Mouse (Mus musculus): ENCODE results near the gene Stom. TPM values are rescaled to one million over a fixed set of nuclear protein-coding genes. Genes with fewer than 3 reads are reported as not detected.
A peak's percentile ranks its signal among the peaks of the same experiment; 100 is the strongest.

Stom gene
- total and polyA plus RNA-seq, 2 experiments from 2014 or later = 48.4 to 79.0 TPM

DNA sequence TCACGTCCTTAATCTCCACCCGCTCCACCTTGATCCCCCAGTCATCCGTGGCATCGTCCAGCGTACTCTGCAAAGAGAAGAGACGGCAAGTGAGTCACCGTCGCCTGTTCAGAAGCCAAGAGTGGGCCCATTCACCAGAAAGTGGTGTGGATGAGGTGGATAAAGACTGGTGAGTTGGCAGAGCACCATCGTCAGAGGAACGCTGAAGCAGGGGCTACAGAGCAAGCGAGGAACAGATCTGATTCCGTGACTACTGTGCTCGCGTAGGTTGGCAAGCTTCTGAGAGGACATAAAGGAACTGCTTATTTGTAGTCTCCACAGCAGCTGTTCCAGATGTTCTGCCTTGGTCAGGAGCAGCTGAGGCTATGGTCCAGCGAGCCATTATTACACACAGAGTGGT, 16.4 kb downstream of the Stom start:
- peaks cover 51% of the 10 kb centered on the region for H3K36me3 ChIP-seq (replicated peaks; ENCODE audit: control insufficient read depth, insufficient read depth, low read length)
- H3K9ac ChIP-seq (replicated peaks; ENCODE audit: low read depth, low read length) = no peak overlapping the region
- no peak for ATAC-seq (ENCODE audit: insufficient read depth, low read depth)
- no peak for DNase-seq (ENCODE audit: low spot score)
- H3K27me3 ChIP-seq (ENCODE audit: control insufficient read depth, insufficient read depth, low read length) = no peaks in the 10 kb centered on the region
- 94% methylated on average over 15 of the region's 15 CpGs for WGBS
- H3K4me3 ChIP-seq (ENCODE audit: low read depth, low read length) = no peak overlapping the region
- no peak overlapping the region for H3K27ac ChIP-seq (ENCODE audit: low read depth)
- no peak for TF ChIP-seq EP300 (IDR thresholded peaks at IDR 0.05; ENCODE audit: low read depth)
- no peak for TF ChIP-seq CTCF (IDR thresholded peaks at IDR 0.05; ENCODE audit: low read depth)
- H3K4me1 ChIP-seq (ENCODE audit: control insufficient read depth, insufficient read depth) = peaks cover 48% of the 10 kb centered on the region
- H3K9me3 ChIP-seq (replicated peaks; ENCODE audit: control insufficient read depth, low read length) = no peaks in the 10 kb centered on the region
- H3K4me2 ChIP-seq (ENCODE audit: low read depth, low read length) = no peak overlapping the region

DNA sequence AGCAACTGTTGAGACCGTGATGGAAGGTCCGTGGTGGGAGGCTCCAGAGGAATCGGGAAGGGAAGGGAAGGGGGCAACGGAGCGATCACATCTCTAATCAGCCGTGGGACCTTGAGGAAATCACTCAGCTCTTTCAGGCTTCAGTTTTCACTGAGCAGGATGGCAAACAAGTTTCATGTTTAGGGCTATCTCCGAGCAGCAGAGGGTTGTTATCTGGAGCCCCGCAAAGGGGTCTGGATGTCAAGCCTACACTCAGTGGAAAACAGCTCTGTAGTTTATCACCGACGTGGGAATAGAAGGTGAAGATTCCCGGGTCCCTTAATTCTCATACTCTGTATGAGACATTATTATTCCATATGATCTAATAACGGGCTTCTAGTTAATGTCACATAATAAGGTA, 18.4 kb downstream of the Stom start:
- H3K27ac ChIP-seq (ENCODE audit: low read depth) = no peak overlapping the region
- H3K27me3 ChIP-seq (ENCODE audit: control insufficient read depth, insufficient read depth, low read length) = no peaks in the 10 kb centered on the region
- H3K4me2 ChIP-seq (ENCODE audit: low read depth, low read length) = no peak overlapping the region
- WGBS = 54% methylated on average over 12 of the region's 12 CpGs
- no peak overlapping the region for H3K4me3 ChIP-seq (ENCODE audit: low read depth, low read length)
- no peaks in the 10 kb centered on the region for H3K9me3 ChIP-seq (replicated peaks; ENCODE audit: control insufficient read depth, low read length)
- ATAC-seq (ENCODE audit: insufficient read depth, low read depth) = no peak
- H3K4me1 ChIP-seq (ENCODE audit: control insufficient read depth, insufficient read depth) = peaks cover 38% of the 10 kb centered on the region
- peaks cover 68% of the 10 kb centered on the region for H3K36me3 ChIP-seq (replicated peaks; ENCODE audit: control insufficient read depth, insufficient read depth, low read length)
- no peak for TF ChIP-seq CTCF (IDR thresholded peaks at IDR 0.05; ENCODE audit: low read depth)
- no peak for TF ChIP-seq EP300 (IDR thresholded peaks at IDR 0.05; ENCODE audit: low read depth)
- no peak for DNase-seq (ENCODE audit: low spot score)
- no peak overlapping the region for H3K9ac ChIP-seq (replicated peaks; ENCODE audit: low read depth, low read length)

DNA sequence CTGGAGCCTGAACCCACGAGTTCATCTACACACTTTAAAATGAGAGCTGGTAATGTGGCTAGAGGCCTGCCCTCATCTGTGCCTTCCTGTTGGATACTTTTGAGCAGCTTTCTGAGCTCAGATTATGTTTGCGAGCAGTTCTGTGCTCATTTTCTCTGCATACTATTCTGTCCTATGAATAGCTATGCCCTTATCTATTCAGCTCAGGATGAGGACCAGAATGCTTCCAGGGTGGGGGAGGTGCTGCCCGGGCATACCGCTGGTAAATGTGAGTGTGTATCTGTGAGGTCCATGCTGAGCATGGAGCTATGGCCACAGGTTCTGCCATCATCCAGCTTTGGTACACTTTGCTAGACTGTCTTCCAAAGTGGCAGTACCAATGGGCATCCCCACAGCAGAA, 19.2 kb downstream of the Stom start:
- Histone ChIP-seq H3K4me1 (ENCODE audit: control insufficient read depth, insufficient read depth) (peaks cover 33% of the 10 kb centered on the region), H3K4me3 (ENCODE audit: low read depth, low read length) (no peak overlapping the region), H3K27ac (ENCODE audit: low read depth) (peak overlapping the region; percentile 11; the same call in 1 of the 2 replicates), H3K9ac (replicated peaks; ENCODE audit: low read depth, low read length) (no peak overlapping the region), H3K9me3 (replicated peaks; ENCODE audit: control insufficient read depth, low read length) (no peaks in the 10 kb centered on the region), H3K27me3 (ENCODE audit: control insufficient read depth, insufficient read depth, low read length) (no peaks in the 10 kb centered on the region), H3K4me2 (ENCODE audit: low read depth, low read length) (peak overlapping the region; percentile 16; the same call in 1 of the 2 replicates), H3K36me3 (replicated peaks; ENCODE audit: control insufficient read depth, insufficient read depth, low read length) (peaks cover 68% of the 10 kb centered on the region)
- DNase-seq (ENCODE audit: low spot score) (no peak), ATAC-seq (ENCODE audit: insufficient read depth, low read depth) (peak; percentile 61; the same call in 1 of the 2 replicates)
- TF ChIP-seq EP300 (IDR thresholded peaks at IDR 0.05; ENCODE audit: low read depth) = no peak
- no peak for TF ChIP-seq CTCF (IDR thresholded peaks at IDR 0.05; ENCODE audit: low read depth)
- 9% methylated on average over 4 of the region's 4 CpGs for WGBS

DNA sequence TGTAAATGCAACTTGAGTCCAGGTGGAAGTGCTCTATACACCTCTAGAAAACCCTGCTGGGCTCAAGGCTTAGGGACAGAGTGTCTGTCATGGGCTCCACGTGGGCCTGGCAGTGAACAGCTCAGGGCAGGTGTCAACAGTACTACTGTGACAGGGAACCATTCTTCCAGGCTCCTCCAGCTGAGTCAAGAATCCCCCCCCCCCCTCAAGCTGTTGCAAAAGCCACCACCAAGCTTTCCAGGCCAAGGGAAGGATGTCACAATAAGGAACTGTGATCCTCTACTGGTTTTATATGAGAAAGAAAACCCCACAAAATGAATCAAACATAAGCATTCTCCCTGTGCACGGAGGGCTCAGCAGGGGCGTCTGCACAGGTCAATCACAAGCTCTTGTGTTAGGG, 22.5 kb downstream of the Stom start:
- Histone ChIP-seq H3K27ac (ENCODE audit: low read depth) (no peak overlapping the region), H3K9me3 (replicated peaks; ENCODE audit: control insufficient read depth, low read length) (no peaks in the 10 kb centered on the region), H3K9ac (replicated peaks; ENCODE audit: low read depth, low read length) (no peak overlapping the region), H3K4me3 (ENCODE audit: low read depth, low read length) (no peak overlapping the region), H3K4me1 (ENCODE audit: control insufficient read depth, insufficient read depth) (peaks cover 16% of the 10 kb centered on the region; the same call in 1 of the 2 replicates), H3K27me3 (ENCODE audit: control insufficient read depth, insufficient read depth, low read length) (no peaks in the 10 kb centered on the region), H3K36me3 (replicated peaks; ENCODE audit: control insufficient read depth, insufficient read depth, low read length) (peaks cover 50% of the 10 kb centered on the region), H3K4me2 (ENCODE audit: low read depth, low read length) (no peak overlapping the region)
- TF ChIP-seq CTCF (IDR thresholded peaks at IDR 0.05; ENCODE audit: low read depth) = no peak
- DNase-seq (ENCODE audit: low spot score) = no peak
- ATAC-seq (ENCODE audit: insufficient read depth, low read depth) = no peak
- WGBS = 66% methylated on average over 3 of the region's 3 CpGs

DNA sequence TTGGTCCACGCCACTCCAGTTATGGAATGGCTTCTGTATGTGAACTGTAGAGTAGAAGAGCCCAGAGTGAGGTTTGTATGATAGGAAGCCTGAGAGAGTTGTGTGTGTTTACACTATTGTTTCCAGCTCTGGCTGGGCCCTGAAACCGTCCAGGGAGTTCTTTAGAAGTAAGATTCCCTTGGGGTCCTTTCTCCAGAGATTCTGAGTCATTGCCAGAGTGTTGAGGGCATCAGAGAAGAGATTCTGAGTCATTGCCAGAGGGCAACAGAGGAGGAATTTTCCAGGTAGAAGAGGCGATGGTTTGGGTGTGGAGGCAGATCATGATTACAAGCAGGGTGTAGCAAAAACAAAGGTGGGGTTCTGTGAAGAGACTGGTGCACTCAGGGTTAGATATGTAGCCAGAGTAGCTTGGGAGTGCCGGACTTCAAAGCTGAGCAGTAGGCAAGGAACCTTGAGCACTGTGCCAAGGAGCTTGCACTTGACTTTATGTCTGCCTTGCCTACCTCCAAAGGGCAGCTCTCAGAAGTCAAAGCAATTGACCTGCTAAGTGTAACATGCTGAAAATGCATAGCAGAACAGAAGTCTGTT, 26.8 kb downstream of the Stom start:
- H3K4me2 ChIP-seq (ENCODE audit: low read depth, low read length) = no peak overlapping the region
- ATAC-seq (ENCODE audit: insufficient read depth, low read depth) = no peak
- no peak for TF ChIP-seq CTCF (IDR thresholded peaks at IDR 0.05; ENCODE audit: low read depth)
- WGBS = 87% methylated on average over 4 of the region's 4 CpGs
- H3K27me3 ChIP-seq (ENCODE audit: control insufficient read depth, insufficient read depth, low read length) = no peaks in the 10 kb centered on the region
- no peaks in the 10 kb centered on the region for H3K9me3 ChIP-seq (replicated peaks; ENCODE audit: control insufficient read depth, low read length)
- no peak overlapping the region; the same call in 1 of the 2 replicates for H3K27ac ChIP-seq (ENCODE audit: low read depth)
- no peaks in the 10 kb centered on the region for H3K4me1 ChIP-seq (ENCODE audit: control insufficient read depth, insufficient read depth)
- no peak overlapping the region for H3K4me3 ChIP-seq (ENCODE audit: low read depth, low read length)
- H3K9ac ChIP-seq (replicated peaks; ENCODE audit: low read depth, low read length) = no peak overlapping the region
- peaks cover 56% of the 10 kb centered on the region for H3K36me3 ChIP-seq (replicated peaks; ENCODE audit: control insufficient read depth, insufficient read depth, low read length)
- DNase-seq (ENCODE audit: low spot score) = no peak

DNA sequence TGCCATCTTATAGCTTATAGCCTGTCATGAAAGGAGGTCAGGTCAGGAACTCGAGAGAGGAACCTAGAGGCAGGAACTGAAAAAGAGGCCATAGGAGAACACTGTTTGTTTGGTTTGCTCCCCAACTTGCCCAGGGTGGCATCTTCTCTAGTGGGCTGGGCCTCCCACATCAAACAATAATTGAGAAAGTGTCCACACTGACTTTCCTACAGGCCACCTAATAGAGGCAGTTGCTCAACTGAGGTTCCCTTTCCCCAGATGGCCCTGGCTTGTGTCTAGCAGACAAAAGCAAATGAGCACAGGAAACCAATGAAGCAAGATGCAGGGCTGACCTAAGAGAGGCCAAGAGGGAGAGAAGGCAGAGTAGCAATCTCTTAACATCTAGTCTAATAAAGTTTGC, 28.6 kb downstream of the Stom start:
- DNase-seq (ENCODE audit: low spot score) = no peak
- no peaks in the 10 kb centered on the region for H3K27me3 ChIP-seq (ENCODE audit: control insufficient read depth, insufficient read depth, low read length)
- no peaks in the 10 kb centered on the region for H3K4me1 ChIP-seq (ENCODE audit: control insufficient read depth, insufficient read depth)
- WGBS = 68% methylated on average over 1 of the region's 1 CpGs
- peaks cover 61% of the 10 kb centered on the region for H3K36me3 ChIP-seq (replicated peaks; ENCODE audit: control insufficient read depth, insufficient read depth, low read length)
- no peak overlapping the region for H3K4me2 ChIP-seq (ENCODE audit: low read depth, low read length)
- ATAC-seq (ENCODE audit: insufficient read depth, low read depth) = no peak
- H3K27ac ChIP-seq (ENCODE audit: low read depth) = no peak overlapping the region
- no peaks in the 10 kb centered on the region for H3K9me3 ChIP-seq (replicated peaks; ENCODE audit: control insufficient read depth, low read length)
- no peak overlapping the region for H3K4me3 ChIP-seq (ENCODE audit: low read depth, low read length)
- TF ChIP-seq CTCF (IDR thresholded peaks at IDR 0.05; ENCODE audit: low read depth) (no peak), EP300 (IDR thresholded peaks at IDR 0.05; ENCODE audit: low read depth) (no peak)
- no peak overlapping the region for H3K9ac ChIP-seq (replicated peaks; ENCODE audit: low read depth, low read length)

Data from heart, postnatal 0 days (tissue).